Mouse (Mus musculus): ENCODE results near the gene Uspl1.

GRCm38 (mm10) chr5:149208776-149209175 is 24.6 kb downstream of the Uspl1 start:
- TF ChIP-seq CTCF (IDR thresholded peaks at IDR 0.05; ENCODE audit: borderline replicate concordance, extremely low read depth, insufficient read depth, insufficient read length) (no peak), POLR2A (IDR thresholded peaks at IDR 0.05; ENCODE audit: borderline replicate concordance, extremely low read depth, insufficient read depth, insufficient read length, poor library complexity, severe bottlenecking) (no peak)

Data from brain, embryonic 14.5 days (tissue).